Mouse (Mus musculus): ENCODE data around the gene Alpk1. TPM values are rescaled to one million over a fixed set of nuclear protein-coding genes. Genes with fewer than 3 reads are reported as not detected.

Gene Alpk1
- total RNA-seq, 1 experiment from 2014 or later = 8.1 TPM

- ATAC-seq (replicated peaks; ENCODE audit: low read depth, poor library complexity, severe bottlenecking) = no peak
These were observed 75.2 kb downstream of the Alpk1 start for GRCm38 (mm10) chr3:127705139-127705514.

DNA sequence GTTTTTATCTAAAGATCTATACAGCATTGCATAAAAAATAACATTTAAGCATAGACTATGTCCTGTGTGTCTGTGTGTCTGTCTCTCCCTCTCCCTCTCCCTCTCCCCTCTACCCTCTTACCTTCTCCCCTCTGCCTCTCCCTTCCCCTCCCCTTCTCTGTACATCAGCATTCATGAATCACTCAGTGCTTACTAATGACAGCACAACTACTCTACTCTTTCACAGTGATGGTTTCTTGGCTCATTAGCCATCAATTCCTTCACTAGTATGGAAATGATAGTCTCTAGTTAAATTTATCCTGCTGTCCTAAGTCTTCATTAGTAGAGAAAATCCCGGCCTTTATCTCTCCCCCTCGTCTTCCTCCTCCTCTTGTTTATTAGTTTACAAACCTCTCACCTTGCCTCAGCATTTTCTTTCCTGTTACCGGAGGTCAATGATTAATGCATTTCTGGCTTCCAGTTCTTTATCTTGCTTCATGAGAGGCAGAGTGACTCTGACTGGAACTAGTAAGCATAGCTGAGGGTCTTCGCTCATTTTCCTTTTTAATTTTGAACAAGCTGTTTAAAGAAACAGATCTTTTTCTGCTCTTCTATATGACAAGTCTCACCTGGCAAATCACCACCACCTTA is 79.0 kb downstream of the Alpk1 start:
- ATAC-seq (replicated peaks; ENCODE audit: low read depth, poor library complexity, severe bottlenecking) = no peak

GRCm38 (mm10) chr3:127698636-127699035 is 81.7 kb downstream of the Alpk1 start:
- no peak for ATAC-seq (replicated peaks; ENCODE audit: low read depth, poor library complexity, severe bottlenecking)

GRCm38 (mm10) chr3:127696541-127696940 is 83.8 kb downstream of the Alpk1 start:
- no peak for ATAC-seq (replicated peaks; ENCODE audit: low read depth, poor library complexity, severe bottlenecking)

DNA sequence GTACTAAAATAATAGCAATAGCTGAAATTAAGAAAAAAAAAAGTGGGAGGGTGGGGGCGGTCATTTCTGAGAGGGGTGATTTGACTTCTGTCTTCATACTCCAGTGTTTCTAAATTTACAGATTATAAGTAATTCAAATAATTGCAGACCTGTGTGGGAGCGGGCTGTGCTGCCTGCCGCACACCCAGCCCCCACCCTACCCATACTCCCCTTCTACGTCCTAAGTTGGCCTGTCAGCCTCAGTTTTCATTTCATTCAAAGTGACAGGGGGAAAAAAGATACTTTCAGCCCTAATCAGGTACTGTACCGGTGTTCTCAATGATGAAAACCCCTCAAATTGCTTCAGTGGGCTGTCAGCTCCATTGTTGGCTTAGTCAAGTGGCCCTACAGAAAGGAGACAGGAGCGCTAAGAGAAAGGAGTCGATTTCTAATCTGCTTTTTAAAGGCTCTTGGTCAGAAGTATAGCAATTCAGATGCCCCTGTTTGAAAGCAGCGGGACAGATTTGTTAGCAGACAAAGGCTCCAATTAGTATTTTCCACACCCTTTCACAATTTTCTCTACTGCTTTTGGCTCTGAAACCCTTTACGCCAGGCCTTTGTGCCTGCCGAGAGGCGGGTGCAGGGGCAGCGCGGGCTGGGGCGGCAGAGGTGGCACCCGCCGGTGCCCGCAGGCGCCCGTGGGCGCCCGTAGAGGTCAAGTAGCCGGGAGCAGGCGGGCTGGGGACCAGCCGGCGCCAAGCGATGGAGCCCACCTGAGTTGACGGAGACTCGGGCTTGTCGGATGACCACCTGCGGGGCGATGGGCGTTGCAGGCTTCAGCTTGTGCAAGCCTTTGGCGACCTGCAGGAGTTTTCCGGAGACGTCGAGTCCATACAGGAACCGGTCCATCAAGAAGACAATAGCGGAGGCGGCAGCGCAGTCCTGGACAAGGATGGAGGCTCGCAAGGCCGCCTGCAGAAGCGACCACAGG is 85.2 kb downstream of the Alpk1 start:
- no peak for ATAC-seq (replicated peaks; ENCODE audit: low read depth, poor library complexity, severe bottlenecking)

GRCm38 (mm10) chr3:127691230-127691629 is 89.1 kb downstream of the Alpk1 start:
- ATAC-seq (replicated peaks; ENCODE audit: low read depth, poor library complexity, severe bottlenecking) = no peak

DNA sequence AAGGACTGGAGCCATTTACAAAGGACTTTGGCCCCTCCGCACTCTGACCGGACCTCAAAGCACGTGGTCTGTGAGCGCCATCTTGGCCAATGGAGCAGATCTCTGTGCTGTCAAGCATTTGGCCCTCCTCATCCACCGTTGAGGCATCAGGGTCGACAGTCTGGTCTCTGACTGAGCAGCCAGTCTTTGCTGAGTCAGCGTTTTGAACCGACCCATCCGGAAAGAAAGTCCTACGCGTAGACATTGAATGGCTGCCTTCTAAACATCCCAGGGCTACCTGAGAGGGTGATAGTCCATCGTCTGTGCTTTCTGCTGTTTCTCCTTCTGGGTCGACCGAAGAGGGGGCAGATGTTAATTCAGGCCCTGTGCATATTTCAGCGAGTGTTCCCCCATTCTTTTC is 100.6 kb downstream of the Alpk1 start:
- ATAC-seq (replicated peaks; ENCODE audit: low read depth, poor library complexity, severe bottlenecking) = no peak

DNA sequence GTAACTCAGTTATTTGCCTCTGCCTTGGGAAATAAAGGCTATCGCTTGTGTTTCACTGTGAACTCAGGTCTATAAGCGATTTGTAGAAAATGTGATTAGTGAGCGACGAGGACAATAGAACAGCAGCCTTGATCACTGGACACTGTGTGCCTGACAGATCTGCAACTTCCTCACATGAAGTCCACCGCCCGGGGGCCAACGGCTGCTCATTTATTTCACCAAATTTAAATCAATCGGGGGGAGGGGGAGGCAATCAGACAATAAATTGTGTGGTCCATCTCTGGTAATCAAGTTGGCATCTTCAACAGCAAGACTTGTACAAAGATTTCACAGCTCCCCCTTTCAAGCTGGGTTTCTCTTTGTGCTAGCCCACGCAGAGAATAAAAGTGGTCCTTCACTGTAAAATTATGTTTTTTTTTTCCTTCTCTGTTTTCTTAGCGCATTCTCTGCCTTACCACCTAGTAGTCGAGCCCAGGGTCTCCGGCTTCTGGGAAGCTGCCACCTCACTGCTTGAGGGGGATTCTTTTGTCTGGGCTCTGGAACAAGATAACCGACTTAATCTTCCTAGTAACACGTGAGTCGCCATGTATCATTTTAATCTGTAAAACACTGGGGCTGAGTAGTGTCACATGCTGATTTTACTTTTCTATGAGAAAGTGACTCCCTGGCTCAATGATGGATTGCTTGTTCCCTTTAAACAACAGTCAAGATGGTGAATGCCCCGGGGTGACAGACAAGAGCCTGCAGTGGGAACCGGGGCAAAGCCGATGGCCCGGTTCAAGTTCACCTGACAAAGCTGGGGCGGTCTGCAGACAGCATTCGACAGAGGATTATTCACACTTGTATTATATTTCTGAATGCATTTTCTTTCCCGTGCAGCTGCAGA is 118.4 kb downstream of the Alpk1 start:
- ATAC-seq (replicated peaks; ENCODE audit: low read depth, poor library complexity, severe bottlenecking) = no peak

DNA sequence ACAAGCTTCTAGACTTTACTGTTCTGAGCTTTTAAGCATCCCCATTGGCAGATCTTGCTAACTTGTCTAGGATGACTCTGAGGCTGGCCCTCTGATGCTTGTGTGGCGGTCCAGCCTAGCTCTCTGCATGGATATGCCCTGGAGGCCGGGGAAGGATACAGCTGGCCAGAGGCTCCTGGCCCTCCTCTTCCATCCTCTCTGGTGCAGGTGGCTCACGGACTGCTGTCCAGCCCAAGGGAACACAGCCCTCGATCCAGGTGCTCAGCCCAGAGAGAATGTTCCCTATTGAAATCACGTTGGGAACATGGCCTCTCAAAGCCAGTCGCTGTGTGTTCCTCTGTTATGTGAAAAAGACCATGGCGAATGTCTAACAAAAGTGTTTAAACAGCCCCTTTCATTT is 119.6 kb downstream of the Alpk1 start:
- no peak for ATAC-seq (replicated peaks; ENCODE audit: low read depth, poor library complexity, severe bottlenecking)

DNA sequence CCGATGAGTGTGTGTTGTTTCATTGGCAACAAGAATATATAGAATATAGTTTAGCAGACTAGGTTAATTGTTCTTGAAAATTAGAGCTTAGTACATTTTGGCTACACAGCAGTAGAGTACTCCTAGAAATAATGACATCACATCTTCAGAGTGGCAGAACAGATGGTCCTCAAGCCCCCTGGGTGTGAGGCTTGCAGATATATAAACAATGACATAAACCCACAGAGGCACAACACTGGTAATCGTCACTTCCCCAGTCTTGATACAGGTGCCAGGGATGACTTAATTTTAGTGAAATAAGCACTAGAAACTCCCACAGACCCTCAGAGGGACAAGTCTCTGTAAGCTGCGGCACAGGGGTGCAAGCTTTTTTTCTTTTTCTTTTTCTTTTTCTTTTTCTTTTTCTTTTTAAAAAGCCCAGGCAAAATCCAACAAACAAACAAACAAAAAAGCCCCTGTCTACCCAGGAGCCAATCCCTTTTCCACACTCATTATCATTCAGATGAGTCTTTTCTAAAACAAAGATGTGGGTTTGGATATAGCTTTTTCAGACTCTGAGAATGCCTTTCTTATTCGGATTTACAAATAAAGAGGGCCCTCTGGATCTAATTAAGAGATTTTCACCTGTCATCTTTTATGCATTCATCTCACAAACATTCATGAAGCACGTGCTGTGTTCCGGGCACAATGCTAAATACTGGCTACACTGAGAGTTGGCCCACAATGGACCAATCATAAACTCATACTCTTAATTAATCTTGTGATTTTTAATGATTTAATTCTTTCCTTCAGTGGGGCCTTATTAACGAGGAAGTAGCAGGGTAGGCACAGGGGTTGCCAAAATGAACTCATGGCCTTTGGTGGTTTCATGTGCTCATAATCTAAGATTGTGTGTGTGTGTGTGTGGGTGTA is 128.3 kb downstream of the Alpk1 start:
- no peak for ATAC-seq (replicated peaks; ENCODE audit: low read depth, poor library complexity, severe bottlenecking)

DNA sequence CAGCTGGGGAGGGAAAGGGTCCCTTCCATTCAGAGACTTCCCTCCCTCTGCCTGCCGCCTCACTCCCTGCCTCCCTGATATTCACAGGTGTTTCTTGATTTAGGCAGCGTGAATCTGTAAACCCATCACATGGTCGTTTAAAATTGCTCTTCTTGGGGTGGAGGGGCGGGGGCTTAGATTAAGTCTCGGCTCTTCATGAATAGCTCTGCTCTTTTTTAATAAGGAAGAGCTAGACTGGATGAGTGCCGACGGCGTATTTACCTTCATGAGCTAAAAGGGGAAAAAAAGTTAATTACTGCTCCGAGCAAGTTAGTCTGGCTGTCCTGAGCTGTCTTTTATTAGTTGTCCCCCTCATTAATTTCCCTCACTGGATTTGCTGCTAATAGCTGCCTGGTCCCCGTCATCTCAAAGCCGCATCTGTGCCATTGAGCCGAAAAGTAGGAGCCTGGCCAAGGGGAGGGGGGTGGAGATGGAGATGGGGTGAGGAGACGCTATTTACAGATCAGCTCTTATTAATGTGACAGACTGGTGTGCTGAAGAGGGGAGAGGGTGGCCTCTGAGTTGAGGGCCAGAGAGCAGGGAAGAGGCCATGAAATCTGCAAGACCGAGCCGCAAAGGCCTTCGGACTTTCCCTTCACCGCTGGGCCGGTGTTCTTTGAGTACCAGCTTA is 134.0 kb downstream of the Alpk1 start:
- ATAC-seq (replicated peaks; ENCODE audit: low read depth, poor library complexity, severe bottlenecking) = no peak

DNA sequence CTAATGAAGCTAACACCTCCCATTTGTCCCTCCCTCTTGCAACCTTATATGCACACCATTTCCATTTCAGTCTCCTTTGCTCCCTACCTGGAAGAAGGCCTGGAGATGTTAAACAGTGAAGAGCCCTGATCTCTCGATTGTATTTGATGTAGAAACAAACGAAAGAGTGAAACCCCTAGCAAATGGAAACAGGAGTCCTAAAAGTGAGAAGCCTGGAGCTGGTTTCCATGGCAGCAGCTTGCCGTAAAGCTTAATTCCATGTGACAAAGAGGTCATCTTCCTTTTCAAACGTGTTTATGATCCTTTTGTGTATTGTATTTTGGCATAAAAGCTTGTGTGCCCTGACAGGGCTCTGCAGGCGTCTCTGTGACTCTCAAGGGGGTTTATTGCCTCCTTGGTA is 138.1 kb downstream of the Alpk1 start:
- no peak for ATAC-seq (replicated peaks; ENCODE audit: low read depth, poor library complexity, severe bottlenecking)

GRCm38 (mm10) chr3:127640762-127641700 is 139.3 kb downstream of the Alpk1 start:
- no peak for ATAC-seq (replicated peaks; ENCODE audit: low read depth, poor library complexity, severe bottlenecking)

- peak; percentile 94 for ATAC-seq (replicated peaks; ENCODE audit: low read depth, poor library complexity, severe bottlenecking)
These were observed 140.2 kb downstream of the Alpk1 start for GRCm38 (mm10) chr3:127639875-127640761.

GRCm38 (mm10) chr3:127634984-127635349 is 145.4 kb downstream of the Alpk1 start:
- no peak for ATAC-seq (replicated peaks; ENCODE audit: low read depth, poor library complexity, severe bottlenecking)

- ATAC-seq (replicated peaks; ENCODE audit: low read depth, poor library complexity, severe bottlenecking) = peak; percentile 81
These were observed 146.0 kb downstream of the Alpk1 start for GRCm38 (mm10) chr3:127634101-127634983.

Data from common myeloid progenitor, adult 5-6 weeks (primary cell).